Mouse (Mus musculus): ENCODE results near the gene Zfp882. TPM values are rescaled to one million over a fixed set of nuclear protein-coding genes. Genes with fewer than 3 reads are reported as not detected.

Zfp882 gene
- polyA plus RNA-seq (2015; fragmentation: Illumina TruSeq; extraction: RNeasy Lipid Tissue Mini Kit (QIAGEN cat#74804); ENCODE audit: insufficient read depth, low read depth, low replicate concordance) = 1.1 TPM

DNA sequence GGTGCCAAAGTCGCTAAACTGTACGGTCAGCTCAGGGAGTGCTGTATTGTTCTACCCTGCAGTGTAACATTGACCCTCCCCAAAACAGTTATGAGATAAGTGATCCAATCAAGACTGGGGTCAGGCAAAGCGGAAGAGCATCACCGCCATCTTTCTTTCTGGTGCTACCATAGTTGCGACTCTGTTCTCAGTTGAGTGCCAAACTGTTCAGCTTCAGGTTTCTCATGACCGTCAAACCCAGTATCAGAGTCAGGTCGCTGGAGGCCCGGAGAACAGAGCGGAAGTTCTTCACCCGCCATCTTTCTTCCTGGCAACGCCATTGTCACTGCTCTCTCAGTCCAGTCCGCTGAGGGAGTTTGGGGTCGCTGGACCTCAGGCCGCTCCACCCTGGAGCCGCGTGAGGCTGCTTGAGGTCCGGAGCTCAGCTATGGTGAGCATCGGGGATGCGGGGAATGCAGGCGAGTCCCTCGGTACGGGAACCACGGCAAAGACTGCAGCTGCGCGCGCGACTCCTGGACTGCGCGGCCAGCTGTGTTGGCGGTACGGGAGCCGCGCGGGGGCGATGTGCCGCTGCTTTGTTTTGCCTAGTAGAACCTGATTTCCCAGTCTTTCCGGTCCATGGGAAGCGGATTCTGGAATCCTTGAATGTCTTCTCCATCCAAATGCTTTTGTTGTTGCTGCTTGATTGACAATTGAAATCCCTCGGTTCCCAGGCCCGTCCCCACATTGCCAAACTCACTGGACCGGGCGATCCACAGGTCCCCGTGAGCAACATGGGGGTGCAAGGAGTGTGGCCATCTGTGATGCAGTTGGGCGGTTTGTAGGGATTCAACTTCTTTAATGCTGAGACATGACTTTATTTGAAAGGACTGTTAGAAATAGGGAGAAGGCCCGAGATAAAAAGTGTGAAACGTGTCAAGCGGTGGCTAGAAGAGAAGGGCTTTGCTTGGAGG lies at the start of gene Zfp882, which contains the start of gene Zfp617:
Gene Zfp882, plus strand, starts transcription at position 300 of the 953 bp plus-strand sequence.
Gene Zfp617, plus strand, starts transcription at position 327 of the 953 bp plus-strand sequence.

DNA sequence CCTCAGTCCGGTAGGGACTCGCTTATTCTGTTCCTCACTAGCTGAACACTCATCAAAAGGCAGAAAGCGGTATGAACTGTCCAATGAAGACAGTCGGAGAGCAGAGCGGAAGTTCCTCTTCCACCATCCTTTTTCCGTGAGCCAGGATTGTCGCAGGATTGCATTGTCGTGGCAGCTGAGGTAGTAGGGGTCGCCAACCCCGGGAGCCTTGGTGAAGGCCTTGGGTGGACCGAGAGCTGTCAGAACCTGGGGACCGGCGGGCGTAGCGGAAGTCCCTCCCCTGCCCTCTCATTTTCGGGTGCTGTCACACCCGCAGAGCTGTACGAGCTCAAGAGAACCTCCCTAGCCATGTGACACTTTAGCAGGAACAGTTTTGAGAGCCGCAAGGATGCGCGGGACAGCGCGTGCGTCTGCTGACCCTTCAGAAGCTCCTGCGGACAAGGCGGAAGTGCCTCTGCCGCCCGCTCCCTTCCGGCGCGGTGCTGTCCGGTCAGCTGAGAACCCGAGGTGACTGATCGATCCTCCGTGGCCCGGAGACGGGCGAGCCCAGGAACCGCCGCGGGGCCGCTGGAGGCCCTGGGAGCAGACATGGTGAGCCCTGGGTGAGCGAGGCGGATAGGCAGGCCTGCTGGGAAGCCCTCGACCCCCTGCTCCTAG lies 26.7 kb upstream of the Zfp882 start, which contains the start of gene Zfp709:
Gene Zfp709, plus strand, starts transcription at position 402 of the 657 bp plus-strand sequence.

GRCm38 (mm10) chr8:71950482-71951221 lies 42.2 kb downstream of the Zfp882 start, which contains the start of gene Zfp961:
Gene Zfp961, plus strand, starts transcription at chr8:71951038.

Other genes starting within 250 kb of the Zfp882 start
- gene Unc13a, start 236.9 kb upstream of the Zfp882 start, polyA plus RNA-seq (2015; fragmentation: Illumina TruSeq; extraction: RNeasy Lipid Tissue Mini Kit (QIAGEN cat#74804); ENCODE audit: insufficient read depth, low read depth, low replicate concordance) = 2.6 TPM
- 4.8 TPM for gene Jak3, start 232.3 kb upstream of the Zfp882 start, polyA plus RNA-seq (2015; fragmentation: Illumina TruSeq; extraction: RNeasy Lipid Tissue Mini Kit (QIAGEN cat#74804); ENCODE audit: insufficient read depth, low read depth, low replicate concordance)
- not detected for gene Insl3, start 219.4 kb upstream of the Zfp882 start, polyA plus RNA-seq (2015; fragmentation: Illumina TruSeq; extraction: RNeasy Lipid Tissue Mini Kit (QIAGEN cat#74804); ENCODE audit: insufficient read depth, low read depth, low replicate concordance)
- 2.7 TPM for gene B3gnt3, start 206.8 kb upstream of the Zfp882 start, polyA plus RNA-seq (2015; fragmentation: Illumina TruSeq; extraction: RNeasy Lipid Tissue Mini Kit (QIAGEN cat#74804); ENCODE audit: insufficient read depth, low read depth, low replicate concordance)
- gene Fcho1, start 182.9 kb upstream of the Zfp882 start, polyA plus RNA-seq (2015; fragmentation: Illumina TruSeq; extraction: RNeasy Lipid Tissue Mini Kit (QIAGEN cat#74804); ENCODE audit: insufficient read depth, low read depth, low replicate concordance) = 0.92 TPM
- 1.6 TPM for gene Zfp709, start 26.6 kb upstream of the Zfp882 start, polyA plus RNA-seq (2015; fragmentation: Illumina TruSeq; extraction: RNeasy Lipid Tissue Mini Kit (QIAGEN cat#74804); ENCODE audit: insufficient read depth, low read depth, low replicate concordance)
- gene Zfp617, start within 50 bp of the Zfp882 start, polyA plus RNA-seq (2015; fragmentation: Illumina TruSeq; extraction: RNeasy Lipid Tissue Mini Kit (QIAGEN cat#74804); ENCODE audit: insufficient read depth, low read depth, low replicate concordance) = 3.9 TPM
- gene Zfp961, start 42.4 kb downstream of the Zfp882 start, polyA plus RNA-seq (2015; fragmentation: Illumina TruSeq; extraction: RNeasy Lipid Tissue Mini Kit (QIAGEN cat#74804); ENCODE audit: insufficient read depth, low read depth, low replicate concordance) = 1.7 TPM
- gene Cyp4f18, start 101.0 kb downstream of the Zfp882 start, polyA plus RNA-seq (2015; fragmentation: Illumina TruSeq; extraction: RNeasy Lipid Tissue Mini Kit (QIAGEN cat#74804); ENCODE audit: insufficient read depth, low read depth, low replicate concordance) = 0.76 TPM
- gene Olfr372, start 132.6 kb downstream of the Zfp882 start, polyA plus RNA-seq (2015; fragmentation: Illumina TruSeq; extraction: RNeasy Lipid Tissue Mini Kit (QIAGEN cat#74804); ENCODE audit: insufficient read depth, low read depth, low replicate concordance) = not detected
- gene Olfr373, start 174.6 kb downstream of the Zfp882 start, polyA plus RNA-seq (2015; fragmentation: Illumina TruSeq; extraction: RNeasy Lipid Tissue Mini Kit (QIAGEN cat#74804); ENCODE audit: insufficient read depth, low read depth, low replicate concordance) = not detected
- not detected for gene Olfr374, start 198.4 kb downstream of the Zfp882 start, polyA plus RNA-seq (2015; fragmentation: Illumina TruSeq; extraction: RNeasy Lipid Tissue Mini Kit (QIAGEN cat#74804); ENCODE audit: insufficient read depth, low read depth, low replicate concordance)
- gene Tpm4, start 226.4 kb downstream of the Zfp882 start, polyA plus RNA-seq (2015; fragmentation: Illumina TruSeq; extraction: RNeasy Lipid Tissue Mini Kit (QIAGEN cat#74804); ENCODE audit: insufficient read depth, low read depth, low replicate concordance) = 53.4 TPM

Measured in pancreas, adult 10 weeks (tissue).